Mouse (Mus musculus) liver, postnatal 0 days (tissue): ENCODE results near the gene Mfsd12.

Experiments used
- CTCF ChIP-seq: sonication (generic); IDR thresholded peaks from 2 replicates; pipeline ENCODE4 v1.5.1; 2016; ENCODE audit warnings: antibody characterized with exemption, low read depth
- EP300 ChIP-seq: IDR thresholded peaks from 2 replicates; pipeline ENCODE4 v1.6.1; 2016; ENCODE audit warnings: antibody characterized with exemption, low read depth, mild to moderate bottlenecking

- TF ChIP-seq CTCF (no peak), EP300 (no peak)
Measured at GRCm38 (mm10) chr10:81411471-81412400, 54.4 kb downstream of the Mfsd12 start.
